Mouse (Mus musculus) layer of hippocampus, postnatal 25 days (tissue): ENCODE results near the gene 4931428F04Rik. TPM values are rescaled to one million over a fixed set of nuclear protein-coding genes. Genes with fewer than 3 reads are reported as not detected.
"Not testable (repeated sequence)": the region's sequence is repeated elsewhere in the genome, so short reads cannot be mapped to it uniquely, and the experiment has no call there.

Source experiments
- DNase-seq, 2 experiments: peaks; one replicate each; pipeline ENCODE4 v3.0.0; 2022; ENCODE audit warnings: mixed read lengths in 2 of 2, low spot score in 1 of 2; ENCODE audit errors: extremely low spot score in 1 of 2
- microRNA-seq, 2 experiments: library from miRNA; unstranded; fragments of <30 nt; microRNA quantifications; one replicate each; pipeline ENCODE4 v1.2.0; 2021
- total RNA-seq, 2 experiments: library from RNA; stranded (reverse); gene quantifications; 2 replicates each; pipeline ENCODE4 v1.2.3; 2021

The 4931428F04Rik gene
- total RNA-seq, 2 experiments from 2014 or later = 21.7 to 24.4 TPM

- no peak for DNase-seq
These were observed 56.3 kb downstream of the 4931428F04Rik start for GRCm38 (mm10) chr8:105233126-105233935.

- not testable (repeated sequence) for DNase-seq
These were observed 57.4 kb downstream of the 4931428F04Rik start for GRCm38 (mm10) chr8:105232321-105232693.

DNA sequence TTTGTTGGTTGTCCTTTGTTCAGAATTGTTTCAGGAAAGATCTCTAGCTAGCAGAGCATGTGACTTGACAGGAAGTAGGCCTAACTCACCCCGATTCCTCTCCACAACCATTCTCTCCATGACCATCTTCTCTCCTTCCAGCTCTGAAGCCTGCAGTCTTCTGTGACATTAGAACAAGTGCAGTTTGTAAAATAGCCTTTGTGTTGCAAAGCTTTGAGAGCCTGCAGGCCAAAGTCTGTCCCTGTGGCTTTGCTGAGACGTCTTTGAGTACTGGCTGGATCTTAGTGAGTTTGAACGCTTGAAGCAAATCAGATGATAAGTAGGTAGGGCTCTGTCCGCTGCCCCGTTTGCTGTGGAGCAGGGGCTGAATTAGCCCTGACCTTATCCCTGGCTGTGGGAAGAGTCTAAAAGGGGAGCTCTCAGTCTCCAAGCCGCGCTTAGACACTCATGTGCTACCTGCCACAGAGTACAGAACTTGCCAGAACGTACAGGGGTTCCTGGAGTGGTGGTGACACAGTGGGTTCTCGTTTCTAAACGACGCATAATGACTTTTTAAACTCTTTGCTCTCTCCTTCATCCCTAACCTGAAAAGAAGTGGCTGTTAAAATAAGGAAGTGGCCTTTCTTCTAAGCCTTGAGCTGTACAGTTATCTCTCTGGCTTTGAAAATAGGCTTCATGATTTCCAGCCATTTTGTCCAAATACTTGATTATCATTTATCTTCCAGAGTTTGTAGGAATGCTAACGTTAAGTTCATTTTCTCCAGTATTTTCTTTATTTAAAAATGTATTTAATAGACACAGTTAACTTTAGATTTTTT lies 58.0 kb downstream of the 4931428F04Rik start:
- no peak for DNase-seq

Small RNA genes lying within 50 kb of the gene (microRNA-seq; reads per million reads assigned to microRNA genes)
- gene Gm27320 (0 reads per million in 2 experiments), gene Mir328 (10,246 to 11,644 reads per million in 2 experiments)

Other genes starting within 250 kb of the 4931428F04Rik start
- gene Ces3a, start 241.3 kb downstream of the 4931428F04Rik start, total RNA-seq = not detected
- not detected for gene Ces3b, start 206.1 kb downstream of the 4931428F04Rik start, total RNA-seq
- not detected for gene Ces4a, start 158.1 kb downstream of the 4931428F04Rik start, total RNA-seq
- gene Cbfb, start 119.2 kb downstream of the 4931428F04Rik start, total RNA-seq = 10 to 100 TPM; 22.0 to 22.1 TPM
- 10 to 100 TPM; 35.4 to 36.4 TPM for gene D230025D16Rik, start 64.7 kb downstream of the 4931428F04Rik start, total RNA-seq
- 1 to 10 TPM; 4.0 to 4.4 TPM for gene B3gnt9, start 34.7 kb downstream of the 4931428F04Rik start, total RNA-seq
- 10 to 100 TPM in 1 of 2 experiments, 1 to 10 TPM in 1; 4.6 to 10.9 TPM for gene Tradd, start 25.3 kb downstream of the 4931428F04Rik start, total RNA-seq
- under 1 TPM; 0.69 to 0.94 TPM for gene Fbxl8, start 25.2 kb downstream of the 4931428F04Rik start, total RNA-seq
- gene Hsf4, start 20.1 kb downstream of the 4931428F04Rik start, total RNA-seq = 1 to 10 TPM; 4.1 to 5.0 TPM
- 1 to 10 TPM; 6.8 to 7.8 TPM for gene Nol3, start 13.7 kb downstream of the 4931428F04Rik start, total RNA-seq
- gene Exoc3l, start 6.2 kb upstream of the 4931428F04Rik start, total RNA-seq = 1 to 10 TPM in 1 of 2 experiments, under 1 TPM in 1; 0.98 to 1.3 TPM
- 10 to 100 TPM; 31.4 to 34.7 TPM for gene E2f4, start 7.8 kb upstream of the 4931428F04Rik start, total RNA-seq
- under 1 TPM; 0.61 to 0.64 TPM for gene Elmo3, start 15.7 kb upstream of the 4931428F04Rik start, total RNA-seq
- gene Lrrc29, start 36.4 kb upstream of the 4931428F04Rik start, total RNA-seq = 1 to 10 TPM; 4.0 to 9.2 TPM
- gene Tmem208, start 36.5 kb upstream of the 4931428F04Rik start, total RNA-seq = 10 to 100 TPM; 40.7 to 45.2 TPM
- gene Fhod1, start 58.1 kb upstream of the 4931428F04Rik start, total RNA-seq = 1 to 10 TPM; 1.7 to 2.8 TPM
- gene Slc9a5, start 59.0 kb upstream of the 4931428F04Rik start, total RNA-seq = 10 to 100 TPM; 12.5 to 13.4 TPM
- 1 to 10 TPM in 1 of 2 experiments, under 1 TPM in 1; 0.49 to 1.1 TPM for gene Plekhg4, start 83.4 kb upstream of the 4931428F04Rik start, total RNA-seq
- gene Kctd19, start 123.6 kb upstream of the 4931428F04Rik start, total RNA-seq = not detected
- under 1 TPM; 0.34 to 0.59 TPM for gene Lrrc36, start 123.7 kb upstream of the 4931428F04Rik start, total RNA-seq
- 10 to 100 TPM; 26.7 to 33.7 TPM for gene Tppp3, start 181.7 kb upstream of the 4931428F04Rik start, total RNA-seq
- 10 to 100 TPM; 27.6 to 34.0 TPM for gene Zdhhc1, start 207.0 kb upstream of the 4931428F04Rik start, total RNA-seq
- gene Hsd11b2, start 228.9 kb upstream of the 4931428F04Rik start, total RNA-seq = under 1 TPM in 1 of 2 experiments, not detected in 1; 0.15 TPM